Mouse (Mus musculus): ENCODE measurements around the gene Prune1.

Gene Prune1

DNA sequence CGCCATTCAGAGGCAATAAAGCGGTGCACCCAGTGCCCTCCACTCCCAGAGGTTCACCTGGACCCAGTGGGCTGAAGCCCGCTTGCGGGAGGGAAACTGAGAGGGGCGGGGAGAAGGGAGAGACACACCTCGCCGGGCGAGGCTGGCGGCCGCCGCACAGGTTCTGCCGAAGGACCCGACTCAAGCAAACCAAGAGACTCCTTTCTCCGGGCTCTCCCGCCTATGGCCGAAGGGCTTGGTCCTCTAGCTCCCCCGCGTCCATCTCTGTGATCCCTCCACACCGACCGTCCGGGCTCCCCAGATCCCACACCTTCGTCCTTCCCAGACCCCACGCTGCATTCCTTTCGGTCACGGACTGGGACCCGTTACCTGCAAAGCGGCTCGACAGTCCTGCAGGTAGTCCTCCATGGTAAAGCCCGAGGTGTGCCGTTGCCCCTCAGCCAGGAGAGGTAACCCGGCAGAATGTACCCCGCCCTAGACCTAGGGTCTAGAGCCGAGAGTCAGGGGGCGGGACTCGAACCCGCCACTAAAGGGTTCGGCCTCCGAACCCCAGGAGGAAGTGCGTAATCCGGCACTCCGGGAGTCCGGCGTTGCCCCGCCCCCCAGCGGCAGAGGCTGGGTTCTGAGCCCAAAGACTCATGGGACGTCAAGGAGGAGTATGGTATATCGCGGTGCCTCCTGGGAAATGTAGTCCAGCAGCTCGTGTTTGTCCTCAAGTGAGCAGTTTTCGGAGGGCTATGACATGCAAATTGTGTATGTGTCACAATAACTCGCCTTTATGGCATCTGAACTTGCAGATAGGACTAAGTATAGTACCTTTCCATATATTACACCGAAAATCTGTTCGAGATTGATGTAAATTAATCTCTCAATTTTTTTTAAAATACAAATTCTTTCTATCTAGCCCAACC, at the start of gene Prune1, which contains the start of gene Mindy1:
Gene Prune1, minus strand, starts transcription at position 861 of the 911 bp plus-strand sequence.
Gene Mindy1, plus strand, starts transcription at position 130 of the 911 bp plus-strand sequence.
- in situ Hi-C loops (cut with MboI; ENCODE audit: unreplicated experiment in 2 of 2), result no loop called here

DNA sequence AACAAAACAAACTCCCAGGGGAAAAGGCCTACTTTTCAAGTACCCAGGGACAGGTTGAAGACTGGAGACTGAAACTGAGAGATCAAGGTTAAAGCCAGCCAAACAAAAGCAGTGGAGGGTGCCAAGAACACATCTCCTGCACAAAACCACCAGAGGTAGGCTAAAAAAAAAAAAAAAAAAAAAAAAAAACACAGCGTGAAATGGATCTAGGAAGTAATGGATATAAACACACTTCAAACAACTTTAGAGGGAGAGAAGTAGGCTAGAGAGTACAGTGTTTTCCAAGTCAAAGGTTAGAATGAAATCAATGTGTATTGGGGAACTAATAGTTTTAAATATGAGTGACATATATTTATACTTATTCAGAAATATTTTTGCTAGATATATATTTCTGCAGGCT, 49.7 kb upstream of the Prune1 start:
- in situ Hi-C loops (cut with MboI; ENCODE audit: unreplicated experiment in 2 of 2), result loop anchor here in 1 of 2 experiments (25.0 kb wide), 1 partner anchor 281 kb away; the partner anchor contains the start of gene Ensa

DNA sequence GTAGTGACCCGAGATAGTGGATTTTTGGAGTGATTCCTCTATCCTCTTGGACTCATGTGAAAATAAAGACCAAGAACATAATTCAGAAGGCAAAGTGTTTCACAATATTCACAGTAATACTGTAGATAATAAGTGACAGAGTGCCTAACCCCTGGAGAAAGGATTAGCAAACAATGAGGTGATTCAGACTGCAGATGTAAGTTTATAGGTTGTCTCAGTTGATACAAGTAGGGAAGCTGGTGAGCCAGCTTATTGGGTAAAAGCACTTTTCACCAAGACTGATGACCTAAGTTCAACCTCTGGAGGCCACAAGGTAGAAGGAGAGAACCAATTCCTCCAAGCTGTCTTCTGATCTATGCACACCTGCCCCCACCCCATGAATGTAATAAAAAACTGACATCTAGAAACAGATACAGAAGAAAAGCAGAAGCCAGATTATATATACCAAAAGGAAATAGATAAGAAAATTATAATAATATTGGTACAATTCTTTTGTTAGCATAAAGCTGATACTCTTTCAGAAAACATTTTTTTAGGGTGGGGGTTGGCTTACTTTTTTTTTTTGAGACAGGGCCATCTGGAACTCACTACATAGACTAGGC, 47.0 kb upstream of the Prune1 start:
- in situ Hi-C loops (cut with MboI; ENCODE audit: unreplicated experiment in 2 of 2), result loop anchor here in 1 of 2 experiments (25.0 kb wide), 1 partner anchor 283 kb away; the partner anchor contains the start of gene Ensa

DNA sequence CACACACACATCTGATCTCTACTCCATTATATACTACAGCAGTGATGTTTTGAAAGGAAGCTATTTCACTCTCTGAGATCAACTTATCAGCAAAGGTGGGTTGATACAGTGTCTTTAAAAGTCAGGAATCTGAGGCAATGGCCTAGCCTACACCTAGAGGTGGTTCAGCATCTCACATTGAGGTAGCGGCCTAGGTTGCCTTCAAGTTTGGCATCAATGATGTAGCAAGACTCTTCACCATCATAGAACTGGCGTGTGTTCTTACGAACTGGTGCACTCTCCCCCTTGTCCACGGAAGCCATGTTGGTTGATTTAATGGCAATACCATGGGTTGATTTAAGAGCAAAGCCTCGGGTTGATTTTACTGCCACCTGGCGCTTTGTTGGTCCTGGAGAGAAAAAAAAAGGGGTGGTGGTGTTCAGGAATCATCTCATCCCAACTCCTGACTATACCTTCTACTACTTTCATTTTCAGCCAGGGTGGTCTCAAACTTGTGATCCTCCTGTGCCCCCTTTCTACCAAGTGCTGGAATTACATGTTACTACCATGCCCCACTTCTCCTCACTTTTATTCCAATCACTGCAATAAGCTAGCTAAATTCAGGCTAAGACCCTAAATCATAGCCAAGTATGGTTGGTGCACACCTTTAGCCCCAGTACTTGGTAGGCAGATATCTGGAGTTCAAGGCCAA, 42.7 kb upstream of the Prune1 start:
- in situ Hi-C loops (cut with MboI; ENCODE audit: unreplicated experiment in 2 of 2), result loop anchor here in 1 of 2 experiments (25.0 kb wide), 1 partner anchor 288 kb away; the partner anchor contains the start of gene Ensa

DNA sequence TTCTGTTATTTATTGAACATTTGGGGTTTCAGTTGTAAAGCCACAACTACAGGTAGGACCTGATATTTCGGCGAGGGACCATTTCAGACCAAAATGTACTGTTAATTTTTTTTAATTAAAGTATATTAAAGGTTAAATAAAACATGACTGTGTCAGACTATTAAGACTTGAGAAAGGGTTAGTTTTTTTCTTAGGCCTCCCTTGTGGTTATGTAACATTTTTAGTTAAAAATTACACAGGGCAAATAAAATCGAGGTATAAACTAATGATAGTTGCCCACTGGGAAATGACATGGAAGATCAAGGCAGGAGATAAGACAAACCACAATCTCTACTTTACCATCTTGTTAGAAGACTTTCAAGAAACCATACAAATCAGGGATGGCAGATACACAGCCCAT, 41.6 kb upstream of the Prune1 start:
- in situ Hi-C loops (cut with MboI; ENCODE audit: unreplicated experiment in 2 of 2), result no loop called here

DNA sequence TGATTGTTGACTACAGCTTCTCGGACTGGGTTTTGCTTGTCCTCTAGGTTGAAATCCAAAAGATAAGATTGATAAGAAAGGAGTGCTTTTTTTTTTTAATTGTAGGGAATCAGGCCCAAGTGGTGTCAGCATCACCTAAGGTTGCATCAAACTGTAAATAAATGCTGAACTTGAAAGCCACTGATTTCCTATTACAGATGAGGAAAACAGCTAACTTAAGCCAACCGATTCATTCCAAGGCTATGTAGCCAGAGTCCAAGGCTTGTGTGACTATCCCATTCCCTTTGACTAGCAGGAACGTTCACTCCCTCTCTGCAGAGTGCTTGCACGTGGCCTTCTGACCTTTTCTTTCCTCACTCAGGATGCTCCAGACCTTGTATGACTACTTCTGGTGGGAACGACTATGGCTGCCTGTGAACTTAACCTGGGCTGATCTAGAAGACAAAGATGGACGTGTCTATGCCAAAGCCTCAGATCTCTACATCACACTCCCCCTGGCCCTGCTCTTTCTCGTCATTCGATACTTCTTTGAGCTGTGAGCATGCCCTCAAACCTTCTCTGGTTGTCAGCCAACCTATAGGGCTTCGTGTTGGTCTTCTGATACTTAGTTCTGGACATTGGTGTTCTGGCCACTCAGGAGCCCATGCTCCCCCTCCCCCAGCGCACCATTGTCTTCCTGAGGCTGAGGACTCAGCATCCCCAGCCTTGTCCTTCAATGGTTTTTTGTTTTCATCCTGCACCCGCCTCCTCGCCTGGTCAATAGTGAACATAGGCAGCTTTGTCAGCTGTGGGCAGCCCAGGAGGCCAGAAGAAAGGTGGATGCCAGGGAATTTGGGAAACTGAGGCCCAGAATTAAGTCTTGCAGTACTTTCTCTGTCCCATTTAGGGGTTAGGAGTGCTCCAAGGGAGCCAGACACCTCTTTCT, 38.1 kb upstream of the Prune1 start:
- in situ Hi-C loops (cut with MboI; ENCODE audit: unreplicated experiment in 2 of 2), result no loop called here

DNA sequence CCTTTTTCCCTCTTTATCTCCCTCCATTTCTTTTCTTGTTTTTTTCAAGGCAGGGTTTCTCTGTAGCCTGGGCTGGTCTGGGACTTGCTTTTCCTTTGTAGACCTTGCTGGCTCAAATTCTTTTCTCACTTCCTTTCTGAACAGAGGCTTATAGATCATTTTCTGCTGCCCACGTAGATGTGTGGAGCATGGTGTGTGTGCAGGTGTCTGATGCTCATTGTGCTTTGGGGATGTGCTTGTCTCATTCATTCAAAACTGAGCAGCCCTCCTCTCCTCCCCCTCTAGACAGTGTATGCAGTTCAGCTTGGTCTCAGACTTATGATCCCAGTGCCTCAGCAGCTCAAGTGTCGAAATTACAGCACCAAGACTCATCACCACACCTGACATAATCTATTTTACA, 37.2 kb upstream of the Prune1 start:
- in situ Hi-C loops (cut with MboI; ENCODE audit: unreplicated experiment in 2 of 2), result no loop called here

DNA sequence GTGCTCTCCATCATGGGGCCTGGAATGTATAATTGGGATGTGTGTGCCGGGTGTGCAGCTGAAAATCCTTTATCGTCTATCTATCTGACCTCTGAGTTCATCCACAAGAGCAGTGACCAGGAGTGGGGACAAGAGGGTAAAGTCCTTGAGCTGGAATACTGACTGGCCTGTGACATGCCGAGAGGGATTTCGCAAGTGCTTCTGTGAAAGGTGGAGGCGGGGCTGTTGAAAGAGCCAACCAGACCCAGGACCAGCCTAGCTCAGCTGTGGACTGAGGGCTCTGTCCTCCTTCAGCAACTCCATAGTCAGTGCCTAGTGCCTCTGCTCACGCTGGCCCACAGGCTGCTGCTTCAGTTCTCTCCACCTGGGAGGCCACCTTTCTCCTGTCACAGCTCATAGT, 36.7 kb upstream of the Prune1 start:
- in situ Hi-C loops (cut with MboI; ENCODE audit: unreplicated experiment in 2 of 2), result no loop called here

DNA sequence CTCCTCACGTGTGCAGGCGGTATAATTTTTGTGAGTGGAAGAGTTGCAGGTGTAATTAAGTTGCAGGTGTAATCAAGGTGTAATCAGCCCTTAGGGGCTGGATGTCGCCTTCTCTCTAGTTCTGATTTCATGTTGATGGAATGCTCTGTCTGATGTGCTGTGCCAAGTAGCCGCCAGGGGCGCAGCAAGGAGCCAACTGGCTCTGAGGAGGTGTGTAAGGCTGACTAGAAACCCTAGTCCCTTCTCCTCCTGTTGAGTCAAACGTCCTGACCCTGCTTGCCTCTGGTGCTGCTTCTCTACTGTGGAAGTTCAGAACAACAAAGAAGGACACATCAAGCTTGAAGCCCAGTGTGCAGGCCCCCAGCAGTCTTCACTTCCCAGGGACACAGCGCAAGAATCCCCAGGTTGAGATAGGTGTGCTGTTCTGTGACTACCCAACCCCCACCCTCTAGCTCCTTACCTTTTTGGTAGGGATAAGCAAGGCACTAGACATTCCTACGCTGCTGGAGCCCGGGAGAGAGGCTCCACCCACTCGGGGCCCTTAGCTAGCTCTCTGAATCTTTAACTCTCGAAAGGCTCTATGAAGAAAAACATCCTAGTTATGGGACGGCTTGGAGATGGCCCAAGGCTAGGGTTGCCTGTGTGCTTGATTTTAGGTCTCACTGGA, 35.7 kb upstream of the Prune1 start:
- in situ Hi-C loops (cut with MboI; ENCODE audit: unreplicated experiment in 2 of 2), result no loop called here

DNA sequence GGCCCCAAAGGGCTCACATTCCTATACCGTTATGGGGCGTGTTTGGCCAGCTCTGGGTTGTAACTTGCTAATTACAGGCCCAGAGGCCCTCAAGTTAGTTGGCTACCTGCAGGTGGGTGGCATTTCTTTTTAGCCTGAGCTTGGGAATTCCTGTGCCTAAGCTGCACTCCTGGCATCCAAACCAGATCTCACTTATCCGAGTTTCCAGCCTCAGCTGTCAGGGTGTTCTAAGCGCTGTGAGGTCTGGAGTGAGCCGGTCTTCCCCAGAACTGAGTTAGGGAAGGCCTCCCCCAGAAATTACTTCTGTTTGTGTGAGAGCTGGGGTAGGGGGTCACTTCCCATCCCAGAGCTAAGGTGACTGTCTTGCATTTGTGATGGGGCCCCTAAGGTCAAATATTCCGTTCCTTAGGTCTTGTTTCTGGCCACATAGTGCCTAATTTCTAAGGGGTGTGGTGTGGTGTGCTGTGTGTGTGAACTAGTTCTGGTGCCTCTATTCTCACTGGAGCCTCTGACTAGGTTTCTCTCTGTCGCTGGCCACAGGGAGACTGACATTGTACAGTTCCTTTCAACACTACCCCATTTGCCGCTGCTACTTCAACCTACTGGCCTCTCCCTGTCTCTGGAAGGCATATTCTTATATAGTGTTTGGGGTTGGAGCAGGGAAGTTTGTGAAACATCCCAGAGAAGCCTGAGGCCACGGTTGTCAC, 34.1 kb upstream of the Prune1 start:
- in situ Hi-C loops (cut with MboI; ENCODE audit: unreplicated experiment in 2 of 2), result no loop called here

DNA sequence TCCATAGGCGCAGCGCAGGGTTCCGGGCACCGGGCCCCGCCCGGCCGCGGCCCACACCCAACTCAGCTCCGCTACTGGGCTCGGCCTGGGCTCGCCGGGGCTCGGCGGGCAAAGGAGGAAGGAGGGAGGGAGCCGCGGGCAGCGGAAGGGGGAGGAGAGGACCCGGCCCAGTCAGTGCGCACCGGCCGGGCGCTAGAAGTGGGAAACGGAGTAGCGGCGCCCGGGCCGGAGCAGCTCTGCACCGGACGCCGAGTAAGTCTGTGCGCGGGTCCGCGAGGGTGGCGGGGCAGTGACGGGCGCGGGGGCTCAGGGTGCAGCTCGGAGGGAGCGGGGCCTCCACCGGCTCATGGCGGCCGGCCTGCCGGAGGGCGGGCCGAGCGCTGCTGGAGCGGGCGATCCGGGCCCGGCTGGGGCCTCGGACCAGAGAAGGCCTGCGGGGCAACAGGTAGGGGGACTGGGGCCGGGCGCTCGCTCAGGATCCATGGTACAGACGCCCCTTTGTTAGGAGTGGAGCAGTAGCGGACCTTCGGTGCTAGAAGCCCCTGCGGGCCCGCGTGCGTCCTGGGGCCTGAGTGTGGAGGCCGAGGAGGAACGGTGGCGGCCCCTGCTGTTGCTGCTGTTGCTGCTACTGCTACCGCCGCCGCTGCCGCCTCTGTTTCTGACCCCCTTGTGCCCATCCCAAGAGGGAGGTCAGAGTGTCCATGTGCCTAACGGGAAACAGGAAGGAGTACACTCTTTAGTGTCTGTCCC, 33.4 kb upstream of the Prune1 start:
- in situ Hi-C loops (cut with MboI; ENCODE audit: unreplicated experiment in 2 of 2), result no loop called here

DNA sequence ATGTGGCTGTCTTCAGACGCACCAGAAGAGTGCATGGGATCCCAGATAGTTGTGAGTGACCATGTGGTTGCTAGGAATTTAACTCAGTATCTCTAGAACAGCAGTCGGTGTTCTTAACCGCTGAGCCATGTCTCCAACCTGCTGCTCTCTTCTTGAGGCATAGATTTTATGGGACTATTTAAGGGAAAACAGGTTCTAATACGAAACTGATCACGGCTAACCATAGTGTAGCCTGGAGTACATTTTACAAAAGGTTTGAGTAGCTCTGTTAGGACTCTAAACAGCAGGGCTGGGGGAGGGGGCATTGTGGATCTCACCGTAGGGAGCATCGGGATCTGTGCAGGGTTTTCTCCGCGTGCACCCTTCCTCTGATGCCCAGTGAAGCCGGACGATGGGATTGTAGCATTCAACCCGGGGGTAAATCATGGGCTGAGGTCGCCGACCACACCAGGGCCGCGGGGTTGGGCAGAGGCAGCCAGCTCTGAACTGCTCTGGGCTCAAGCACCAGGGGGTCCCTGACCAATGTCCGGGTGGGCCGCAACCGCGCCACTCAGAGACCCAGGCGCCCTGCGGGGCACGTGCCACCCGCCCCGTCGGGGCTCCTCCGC, 32.7 kb upstream of the Prune1 start, which contains the start of gene Cers2:
Gene Cers2, plus strand, starts transcription at position 306 of the 608 bp plus-strand sequence.
- in situ Hi-C loops (cut with MboI; ENCODE audit: unreplicated experiment in 2 of 2), result no loop called here

DNA sequence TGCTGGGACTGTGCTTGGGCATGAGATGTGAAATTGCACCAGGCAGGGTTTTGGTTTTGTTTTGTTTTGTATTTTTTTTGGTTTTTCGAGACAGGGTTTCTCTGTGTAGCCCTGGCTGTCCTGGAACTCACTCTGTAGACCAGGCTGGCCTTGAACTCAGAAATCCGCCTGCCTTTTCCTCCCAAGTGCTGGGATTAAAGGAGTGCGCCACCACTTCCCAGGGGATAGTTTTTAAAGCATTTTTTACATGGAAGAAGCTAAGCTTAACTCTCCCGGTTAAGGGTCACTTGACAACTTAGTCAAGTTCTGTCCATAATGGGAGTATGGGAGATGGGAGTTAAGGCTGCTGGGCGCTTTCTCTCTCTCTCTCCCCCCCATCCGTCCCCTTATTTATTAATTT, 32.2 kb upstream of the Prune1 start:
- in situ Hi-C loops (cut with MboI; ENCODE audit: unreplicated experiment in 2 of 2), result no loop called here

DNA sequence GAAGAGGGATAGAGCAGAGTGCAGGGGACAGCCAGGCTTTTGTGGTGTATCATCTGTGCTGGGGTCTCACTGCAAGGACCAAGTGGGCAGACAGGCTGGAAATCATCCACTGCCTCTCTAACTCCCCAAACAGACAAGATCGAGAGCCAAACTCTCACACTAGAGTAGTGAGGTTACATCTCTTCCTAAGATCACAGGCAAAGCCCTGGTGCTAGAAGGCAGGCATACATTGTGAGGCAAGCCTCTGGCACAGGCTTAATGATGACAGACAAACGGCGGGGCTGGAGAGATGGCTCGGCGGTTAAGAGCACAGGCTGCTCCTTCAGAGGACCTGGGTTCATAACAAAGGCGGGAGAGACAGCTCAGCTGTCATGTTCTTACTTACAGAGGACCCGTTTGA, 31.6 kb upstream of the Prune1 start:
- in situ Hi-C loops (cut with MboI; ENCODE audit: unreplicated experiment in 2 of 2), result no loop called here

DNA sequence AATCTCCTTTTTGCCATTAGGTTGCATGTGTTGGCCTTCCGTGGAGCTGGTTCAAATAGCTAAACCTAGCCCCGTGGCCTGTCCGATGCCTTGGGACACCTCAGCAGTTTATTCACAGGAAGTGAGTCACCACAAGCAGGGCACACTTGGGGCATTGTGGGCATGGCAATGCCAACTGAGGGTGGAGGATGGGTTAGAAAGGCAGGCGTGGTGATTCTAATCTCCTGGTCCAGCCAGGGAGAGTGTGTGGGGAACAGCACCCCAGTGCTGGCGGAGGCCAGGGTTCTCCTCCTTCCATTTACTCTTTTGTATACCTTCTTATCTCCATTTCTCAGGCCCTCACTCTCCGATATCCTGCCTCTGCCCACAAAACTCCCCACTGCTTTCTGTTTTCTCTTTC, 30.7 kb upstream of the Prune1 start:
- in situ Hi-C loops (cut with MboI; ENCODE audit: unreplicated experiment in 2 of 2), result no loop called here

DNA sequence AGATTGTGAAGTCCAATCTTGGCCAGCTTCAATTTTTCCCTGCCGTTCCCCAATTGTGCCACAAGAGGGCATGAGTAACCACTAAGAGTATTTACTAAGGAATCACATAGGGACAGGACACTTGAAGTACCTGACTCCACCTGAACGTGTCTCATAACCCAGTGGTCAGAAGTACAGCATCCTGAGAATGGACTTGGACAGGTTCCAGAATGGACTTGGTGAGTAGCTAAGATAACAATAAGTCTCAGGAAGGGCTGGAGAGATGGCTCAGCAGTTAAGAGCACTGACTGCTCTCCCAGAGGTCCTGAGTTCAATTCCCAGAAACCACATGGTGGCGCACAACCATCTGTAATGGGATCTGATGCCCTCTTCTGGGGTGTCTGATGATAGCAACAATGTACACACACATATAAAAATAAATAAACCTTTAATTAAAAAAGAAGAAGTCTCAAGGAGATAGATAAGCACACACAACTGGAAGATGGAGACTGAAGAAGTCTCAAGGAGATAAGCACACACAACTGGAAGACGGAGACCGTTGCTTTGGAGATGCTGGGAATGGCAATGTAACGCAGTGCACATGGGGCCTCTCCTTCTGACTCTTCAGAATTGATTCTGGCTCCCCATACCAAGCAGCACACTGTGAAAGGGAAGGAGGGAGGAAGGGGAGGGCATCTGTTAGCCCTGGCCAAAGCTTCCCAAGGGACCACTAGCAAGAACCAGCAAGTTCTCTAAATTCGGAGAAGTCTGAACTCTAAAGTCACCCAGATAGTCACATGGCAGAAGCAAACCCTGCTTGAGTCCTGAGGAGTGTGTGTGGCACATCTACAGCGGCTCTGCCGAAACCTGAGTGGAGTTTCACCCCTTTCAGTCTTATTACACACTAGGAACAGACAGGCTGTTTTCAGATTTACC, 29.3 kb upstream of the Prune1 start:
- in situ Hi-C loops (cut with MboI; ENCODE audit: unreplicated experiment in 2 of 2), result no loop called here

DNA sequence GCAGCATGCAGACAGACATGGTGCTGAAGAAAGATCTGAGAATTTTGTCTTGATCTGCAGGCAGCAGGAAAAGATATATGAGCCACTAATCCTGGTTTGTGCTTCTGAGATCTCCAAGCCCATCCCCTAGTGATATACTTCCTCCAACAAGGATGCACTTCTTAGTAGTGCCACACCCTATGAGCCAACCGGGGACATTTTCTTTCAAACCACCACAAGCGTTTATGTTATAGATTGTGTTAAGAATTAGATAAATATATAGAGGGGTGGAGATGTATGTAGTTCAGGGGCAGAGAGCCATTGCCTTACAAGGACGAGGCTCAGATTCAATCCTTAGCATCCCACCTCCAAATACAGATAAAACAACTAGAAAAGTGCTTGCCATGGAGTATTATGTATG, 28.6 kb upstream of the Prune1 start:
- in situ Hi-C loops (cut with MboI; ENCODE audit: unreplicated experiment in 2 of 2), result no loop called here

Data from v-Abl transformed pro-B cells (cell line).